8 mouse cellular contexts compared by ENCODE assay signal in the genomic region with DNA sequence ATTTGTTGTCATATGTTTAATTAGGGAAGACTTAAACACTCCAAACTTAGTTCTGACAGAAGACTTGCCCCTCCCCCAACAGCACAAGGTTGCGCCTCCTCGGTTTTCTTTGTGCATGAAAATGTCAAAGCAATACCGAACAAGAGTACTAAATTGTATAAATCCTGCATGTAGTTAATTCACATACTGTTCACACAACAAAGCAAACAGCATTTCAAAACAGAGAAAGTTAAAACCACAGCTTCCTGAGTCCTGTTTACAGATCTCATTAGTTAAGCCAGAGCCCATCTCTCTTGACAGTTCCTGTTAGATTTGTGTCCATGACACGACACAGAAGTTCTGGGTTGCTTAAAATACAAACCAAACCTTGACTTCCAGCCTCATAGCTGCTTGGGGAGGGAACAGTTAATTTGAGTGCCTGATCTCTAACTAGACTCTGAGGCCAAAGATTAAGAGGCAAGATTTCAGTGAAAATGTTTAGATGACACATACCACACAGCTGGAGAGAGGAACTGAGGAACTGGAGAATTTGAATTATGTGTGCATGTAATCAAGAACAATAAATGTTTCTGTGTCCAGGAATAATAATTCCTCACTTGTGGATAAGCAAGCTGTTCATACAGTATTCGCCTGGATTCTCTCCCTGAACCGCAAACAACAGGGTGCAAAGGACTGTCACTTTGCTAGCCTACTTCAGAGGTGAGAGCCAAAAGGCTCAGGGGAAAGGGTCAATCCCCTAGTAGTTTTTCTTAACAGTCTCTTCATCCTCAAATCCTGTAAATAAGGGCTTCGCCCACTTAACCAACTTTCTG.
DNase-seq lines count a peak whose midpoint lies in the region; ATAC-seq lines count a peak whose summit lies in the region.

No protein-coding gene starts in this region.

- H3K9ac ChIP-seq in embryonic facial prominence, embryonic 15.5 days = no peak overlapping the region

- 30% methylated on average over 7 of the region's 7 CpGs for WGBS in embryonic facial prominence, embryonic 15.5 days

- H3K4me1 ChIP-seq in embryonic facial prominence, embryonic 15.5 days = peaks cover 15% of the 10 kb centered on the region

- H3K9me3 ChIP-seq in embryonic facial prominence, embryonic 15.5 days (replicated peaks) = no peaks in the 10 kb centered on the region

- H3K4me2 ChIP-seq in embryonic facial prominence, embryonic 15.5 days (replicated peaks) = no peak overlapping the region

- DNase-seq in kidney, adult 9 months = peak; percentile 52
- no peak for DNase-seq in kidney, adult 8-10 months
- DNase-seq in Muller cell, postnatal 12 days (ENCODE audit: inconsistent ontology term) = peak; percentile 97
- peak; percentile 44 for DNase-seq in lung, postnatal 36 days
- DNase-seq in urinary bladder, postnatal 10 days (ENCODE audit: low spot score) = no peak
- no peak for DNase-seq in layer of hippocampus, adult 11-12 months (ENCODE audit: low spot score)
- DNase-seq in gastrocnemius, postnatal 4 days (ENCODE audit: low spot score in 2 of 2) = no peak

- H3K4me3 ChIP-seq in embryonic facial prominence, embryonic 15.5 days (replicated peaks) = no peak overlapping the region

- no peaks in the 10 kb centered on the region for H3K27me3 ChIP-seq in embryonic facial prominence, embryonic 15.5 days

- no peak for ATAC-seq in embryonic facial prominence, embryonic 15.5 days (ENCODE audit: insufficient number of reproducible peaks, low FRiP score, low TSS enrichment, low read depth)

- H3K27ac ChIP-seq in embryonic facial prominence, embryonic 15.5 days (replicated peaks) = peak overlapping the region; percentile 51; the same call in 1 of the 2 replicates

- no peaks in the 10 kb centered on the region for H3K36me3 ChIP-seq in embryonic facial prominence, embryonic 15.5 days

Comparison
In these comparisons a context has a peak if more than half of its experiments do, and no peak if none do; other contexts are left out.
1. DNase-seq: peak in kidney, adult 9 months (single experiment), Muller cell, postnatal 12 days (single experiment) and lung, postnatal 36 days (single experiment); none in kidney, adult 8-10 months (0 of 2), urinary bladder, postnatal 10 days (single experiment), layer of hippocampus, adult 11-12 months (single experiment) and gastrocnemius, postnatal 4 days (0 of 2).